Mouse (Mus musculus) lung, postnatal 36 days (tissue): ENCODE measurements at regions not wholly inside any gene's neighbourhood (a gene's known extent, or its start where the extent isn't known, plus 50 kb on each side); places are given as distances from the start of the nearest gene placed in this dataset.

Experiments used
- DNase-seq: peaks from one replicate; pipeline ENCODE4 v3.0.0; 2022; ENCODE audit warnings: mixed read lengths

GRCm38 (mm10) chr19:49563612-49564256, 1114.7 kb downstream of the Sorcs1 start:
- no peak for DNase-seq

DNA sequence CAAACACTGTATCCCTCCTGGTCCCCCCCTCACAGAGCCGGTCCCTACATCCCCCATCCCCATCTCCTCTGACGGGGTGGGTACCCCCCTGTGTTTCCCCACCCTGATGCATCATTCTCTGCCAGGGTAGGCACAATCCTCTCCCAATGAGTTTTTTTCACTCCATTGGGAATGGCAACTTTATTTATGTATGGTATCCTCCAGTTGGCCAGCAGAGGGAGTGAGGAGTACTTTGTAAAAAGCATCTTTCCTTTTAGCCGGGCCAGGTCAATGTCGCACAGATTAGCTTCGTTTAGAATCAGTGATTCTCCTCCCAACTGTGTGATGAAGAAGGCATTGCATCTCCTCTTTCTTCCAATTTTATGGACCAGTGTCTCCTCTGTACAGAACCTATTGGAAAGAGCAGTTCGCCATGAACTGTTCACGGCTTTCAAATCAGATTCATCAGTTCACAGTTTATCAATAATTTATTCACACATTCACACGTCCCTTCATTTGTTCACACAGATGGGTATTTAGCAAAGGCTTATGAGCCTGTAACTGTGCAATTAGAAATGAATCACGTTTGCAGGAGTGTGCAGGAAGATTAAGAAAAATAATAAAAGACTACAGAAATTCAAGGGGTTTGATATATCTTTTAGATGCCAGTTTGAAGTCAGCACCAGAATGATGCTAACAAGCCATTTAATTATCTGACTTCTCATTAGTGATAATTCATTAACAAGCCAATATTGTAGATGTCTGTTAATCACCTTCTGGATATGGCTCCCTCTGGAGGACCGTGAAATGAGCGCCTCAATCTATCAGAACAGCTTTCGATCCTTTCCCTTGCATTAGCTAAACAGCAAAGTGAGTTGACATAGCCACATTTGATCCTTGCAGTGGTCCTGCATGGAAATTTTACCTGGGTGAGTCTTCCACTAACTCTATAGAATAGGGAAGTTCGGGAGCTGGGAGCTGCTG, 1138.7 kb downstream of the Sorcs1 start:
- peak; percentile 4 for DNase-seq
